8 mouse cellular contexts compared by ENCODE assay signal in the genomic region with DNA sequence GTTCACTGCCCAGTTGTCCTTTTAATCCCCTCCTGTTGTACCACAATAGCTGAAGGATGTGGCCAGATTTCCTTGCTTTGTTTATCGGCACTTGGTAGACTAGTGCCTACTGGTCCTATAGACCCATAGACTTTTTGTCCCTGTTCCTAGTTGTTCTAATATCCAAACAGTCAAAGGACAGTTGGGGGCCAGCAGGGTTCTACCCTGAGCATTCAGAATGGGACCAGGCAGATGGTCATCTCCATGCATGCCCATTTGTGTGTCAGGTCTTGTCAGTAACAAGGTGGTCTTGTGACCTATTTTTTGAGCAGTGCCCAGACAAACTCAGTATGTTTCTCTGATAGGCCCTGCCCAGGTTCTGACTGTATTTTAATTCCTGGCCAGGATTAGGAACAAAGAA. TPM values are rescaled to one million over a fixed set of nuclear protein-coding genes. Genes with fewer than 3 reads are reported as not detected.
A peak's percentile ranks its signal among the peaks of the same experiment; 100 is the strongest.
DNase-seq lines count a peak whose midpoint lies in the region; ATAC-seq and TF ChIP-seq lines count a peak whose summit lies in the region.

No protein-coding gene starts in this region.

- H3K27ac ChIP-seq in heart, embryonic 11.5 days (ENCODE audit: low read depth, low read length): peak overlapping the region; percentile 68
- H3K27ac ChIP-seq in ES-Bruce4 (ENCODE audit: insufficient read depth, low read length): no peak overlapping the region
- no peak overlapping the region for H3K27ac ChIP-seq in forebrain, embryonic 13.5 days
- peak overlapping the region; percentile 76; the same call in 1 of the 2 replicates for H3K27ac ChIP-seq in liver, embryonic 16.5 days (ENCODE audit: low read length)

- no peak for TF ChIP-seq POLR2A in ES-Bruce4 (IDR thresholded peaks at IDR 0.05; ENCODE audit: insufficient read depth, low read length)

- no peak for TF ChIP-seq EP300 in ES-Bruce4 (IDR thresholded peaks at IDR 0.05; ENCODE audit: insufficient read depth, low read depth, low read length)

- no peak for DNase-seq in heart, postnatal 4 days
- no peak for DNase-seq in B cell, adult 2 months
- DNase-seq in thymus, postnatal 14 days: no peak

- H3K4me2 ChIP-seq in heart, embryonic 11.5 days: peak overlapping the region; percentile 68
- peak overlapping the region; percentile 77 for H3K4me2 ChIP-seq in forebrain, embryonic 13.5 days
- peak overlapping the region; percentile 71 for H3K4me2 ChIP-seq in liver, embryonic 16.5 days (ENCODE audit: low read depth, low read length)

- peak overlapping the region; percentile 83 for H3K9ac ChIP-seq in heart, embryonic 11.5 days (ENCODE audit: low read depth, low read length)
- H3K9ac ChIP-seq in ES-Bruce4 (ENCODE audit: low read depth, poor library complexity, severe bottlenecking): peak overlapping the region; percentile 77
- peak overlapping the region; percentile 76 for H3K9ac ChIP-seq in forebrain, embryonic 13.5 days
- H3K9ac ChIP-seq in liver, embryonic 16.5 days (ENCODE audit: low read depth, low read length): peak overlapping the region; percentile 91

- TF ChIP-seq CTCF in ES-Bruce4 (IDR thresholded peaks at IDR 0.05; ENCODE audit: low read depth, low read length): no peak

- ATAC-seq in heart, embryonic 11.5 days (replicated peaks; ENCODE audit: insufficient number of reproducible peaks, low FRiP score, low TSS enrichment): no peak
- no peak for ATAC-seq in forebrain, embryonic 13.5 days
- ATAC-seq in liver, embryonic 16.5 days (ENCODE audit: low read depth): no peak
- no peak for ATAC-seq in megakaryocyte-erythroid progenitor cell, adult 5-6 weeks (replicated peaks; ENCODE audit: low FRiP score, low TSS enrichment, poor library complexity, severe bottlenecking)

- no peaks in the 10 kb centered on the region for H3K9me3 ChIP-seq in heart, embryonic 11.5 days (replicated peaks; ENCODE audit: control insufficient read depth, low read length)
- H3K9me3 ChIP-seq in ES-Bruce4 (replicated peaks; ENCODE audit: control insufficient read depth, insufficient read depth, low read length, poor library complexity, severe bottlenecking): no peaks in the 10 kb centered on the region
- no peaks in the 10 kb centered on the region for H3K9me3 ChIP-seq in forebrain, embryonic 13.5 days (replicated peaks)
- no peaks in the 10 kb centered on the region for H3K9me3 ChIP-seq in liver, embryonic 16.5 days (replicated peaks; ENCODE audit: control insufficient read depth, low read length)

- no peaks in the 10 kb centered on the region for H3K27me3 ChIP-seq in heart, embryonic 11.5 days (ENCODE audit: control insufficient read depth, insufficient read depth, low read length)
- no peaks in the 10 kb centered on the region for H3K27me3 ChIP-seq in ES-Bruce4 (ENCODE audit: control insufficient read depth, insufficient read depth, low read length, poor library complexity, severe bottlenecking)
- peaks cover 30% of the 10 kb centered on the region for H3K27me3 ChIP-seq in forebrain, embryonic 13.5 days
- peaks cover 37% of the 10 kb centered on the region for H3K27me3 ChIP-seq in liver, embryonic 16.5 days (ENCODE audit: control insufficient read depth, insufficient read depth, low read depth, low read length)

- H3K4me3 ChIP-seq in heart, embryonic 11.5 days (ENCODE audit: low read depth, low read length): peak overlapping the region; percentile 62
- peak overlapping the region; percentile 74 for H3K4me3 ChIP-seq in ES-Bruce4 (ENCODE audit: low read depth, low read length)
- H3K4me3 ChIP-seq in forebrain, embryonic 13.5 days: peak overlapping the region; percentile 64
- H3K4me3 ChIP-seq in liver, embryonic 16.5 days (ENCODE audit: low read depth, low read length): peak overlapping the region; percentile 78

- H3K36me3 ChIP-seq in heart, embryonic 11.5 days (ENCODE audit: control insufficient read depth, insufficient read depth, low read length): peaks cover 7% of the 10 kb centered on the region; the same call in 1 of the 2 replicates
- H3K36me3 ChIP-seq in ES-Bruce4 (ENCODE audit: control insufficient read depth, insufficient read depth, low read length, poor library complexity, severe bottlenecking): peaks cover 8% of the 10 kb centered on the region
- H3K36me3 ChIP-seq in forebrain, embryonic 13.5 days (ENCODE audit: poor library complexity, severe bottlenecking): peaks cover 35% of the 10 kb centered on the region
- peaks cover 27% of the 10 kb centered on the region for H3K36me3 ChIP-seq in liver, embryonic 16.5 days (ENCODE audit: control insufficient read depth, insufficient read depth)

- peaks cover 31% of the 10 kb centered on the region for H3K4me1 ChIP-seq in heart, embryonic 11.5 days (ENCODE audit: control insufficient read depth, insufficient read depth, low read length)
- H3K4me1 ChIP-seq in ES-Bruce4 (ENCODE audit: control insufficient read depth, insufficient read depth, low read length): peaks cover 13% of the 10 kb centered on the region
- H3K4me1 ChIP-seq in forebrain, embryonic 13.5 days: peaks cover 41% of the 10 kb centered on the region
- peaks cover 31% of the 10 kb centered on the region for H3K4me1 ChIP-seq in liver, embryonic 16.5 days (ENCODE audit: control insufficient read depth, low read depth, low read length)

- 56% methylated on average over 1 of the region's 1 CpGs for WGBS in heart, embryonic 11.5 days (ENCODE audit: insufficient replicate concordance)
- 26% methylated on average over 1 of the region's 1 CpGs for WGBS in forebrain, embryonic 13.5 days
- 33% methylated on average over 1 of the region's 1 CpGs for WGBS in liver, embryonic 16.5 days (ENCODE audit: insufficient replicate concordance)

RNA-seq across cellular contexts. Expression of gene Mpg, which starts 0.7 kb away (rescaled TPM):
- 22.0 and 22.5 TPM in 2 replicates for polyA plus RNA-seq in heart, embryonic 11.5 days (2014; fragmentation: Nextera tagmentation; extraction: Ambion mirVana)
- 10 to 100 TPM; 10.4 to 11.3 TPM for total RNA-seq in heart, postnatal 4 days (2021)
- polyA plus RNA-seq in ES-Bruce4 (2011; ENCODE audit: insufficient read depth, insufficient read length, low read depth, missing spikeins): 18.4 and 20.5 TPM in 2 replicates
- 24.9 and 30.6 TPM in 2 replicates for polyA plus RNA-seq in forebrain, embryonic 13.5 days (2015; fragmentation: Nextera tagmentation; extraction: Ambion mirVana)
- polyA plus RNA-seq in liver, embryonic 16.5 days (2015; fragmentation: Nextera tagmentation; extraction: Ambion mirVana): 18.5 and 19.6 TPM in 2 replicates
- total RNA-seq in megakaryocyte-erythroid progenitor cell, adult 5-6 weeks (2014; fragmentation: Nextera tagmentation): 11.1 and 18.5 TPM in 2 replicates
- total RNA-seq in megakaryocyte-erythroid progenitor cell, adult 5-6 weeks (2017): 8.9 and 10.8 TPM in 2 replicates

RNA-seq across cellular contexts. Expression of gene Rhbdf1, which starts 4.9 kb away (rescaled TPM):
- polyA plus RNA-seq in heart, embryonic 11.5 days (2014; fragmentation: Nextera tagmentation; extraction: Ambion mirVana): 28.2 and 30.3 TPM in 2 replicates
- 10 to 100 TPM; 31.9 to 33.0 TPM for total RNA-seq in heart, postnatal 4 days (2021)
- polyA plus RNA-seq in ES-Bruce4 (2011; ENCODE audit: insufficient read depth, insufficient read length, low read depth, missing spikeins): 26.8 and 33.3 TPM in 2 replicates
- polyA plus RNA-seq in forebrain, embryonic 13.5 days (2015; fragmentation: Nextera tagmentation; extraction: Ambion mirVana): 9.7 and 12.3 TPM in 2 replicates
- polyA plus RNA-seq in liver, embryonic 16.5 days (2015; fragmentation: Nextera tagmentation; extraction: Ambion mirVana): 5.8 and 6.5 TPM in 2 replicates
- 0.87 TPM in 1 of 2 replicates, not detected in the other for total RNA-seq in megakaryocyte-erythroid progenitor cell, adult 5-6 weeks (2014; fragmentation: Nextera tagmentation)
- 0.76 TPM in 1 of 2 replicates, not detected in the other for total RNA-seq in megakaryocyte-erythroid progenitor cell, adult 5-6 weeks (2017)

RNA-seq across cellular contexts. Expression of gene Snrnp25, which starts 21.8 kb away (rescaled TPM):
- polyA plus RNA-seq in heart, embryonic 11.5 days (2014; fragmentation: Nextera tagmentation; extraction: Ambion mirVana): 59.6 and 72.2 TPM in 2 replicates
- 10 to 100 TPM; 14.4 to 15.6 TPM for total RNA-seq in heart, postnatal 4 days (2021)
- polyA plus RNA-seq in ES-Bruce4 (2011; ENCODE audit: insufficient read depth, insufficient read length, low read depth, missing spikeins): 30.4 and 32.3 TPM in 2 replicates
- polyA plus RNA-seq in forebrain, embryonic 13.5 days (2015; fragmentation: Nextera tagmentation; extraction: Ambion mirVana): 61.3 and 64.9 TPM in 2 replicates
- polyA plus RNA-seq in liver, embryonic 16.5 days (2015; fragmentation: Nextera tagmentation; extraction: Ambion mirVana): 58.1 and 63.4 TPM in 2 replicates
- total RNA-seq in megakaryocyte-erythroid progenitor cell, adult 5-6 weeks (2014; fragmentation: Nextera tagmentation): 44.9 and 56.4 TPM in 2 replicates
- total RNA-seq in megakaryocyte-erythroid progenitor cell, adult 5-6 weeks (2017): 42.0 and 59.1 TPM in 2 replicates

RNA-seq across cellular contexts. Expression of gene Il9r, which starts 27.0 kb away (rescaled TPM):
- polyA plus RNA-seq in heart, embryonic 11.5 days (2014; fragmentation: Nextera tagmentation; extraction: Ambion mirVana): not detected in 2 replicates
- total RNA-seq in heart, postnatal 4 days (2021): under 1 TPM; 0.20 to 0.21 TPM
- polyA plus RNA-seq in ES-Bruce4 (2011; ENCODE audit: insufficient read depth, insufficient read length, low read depth, missing spikeins): not detected in 2 replicates
- not detected in 2 replicates for polyA plus RNA-seq in forebrain, embryonic 13.5 days (2015; fragmentation: Nextera tagmentation; extraction: Ambion mirVana)
- not detected in 2 replicates for polyA plus RNA-seq in liver, embryonic 16.5 days (2015; fragmentation: Nextera tagmentation; extraction: Ambion mirVana)
- not detected in 2 replicates for total RNA-seq in megakaryocyte-erythroid progenitor cell, adult 5-6 weeks (2014; fragmentation: Nextera tagmentation)
- total RNA-seq in megakaryocyte-erythroid progenitor cell, adult 5-6 weeks (2017): 0.19 TPM in 1 of 2 replicates, not detected in the other

RNA-seq across cellular contexts. Expression of gene Nprl3, which starts 40.5 kb away (rescaled TPM):
- polyA plus RNA-seq in heart, embryonic 11.5 days (2014; fragmentation: Nextera tagmentation; extraction: Ambion mirVana): 26.1 and 34.6 TPM in 2 replicates
- 10 to 100 TPM; 27.1 to 32.1 TPM for total RNA-seq in heart, postnatal 4 days (2021)
- 31.5 and 31.6 TPM in 2 replicates for polyA plus RNA-seq in ES-Bruce4 (2011; ENCODE audit: insufficient read depth, insufficient read length, low read depth, missing spikeins)
- 48.3 and 54.2 TPM in 2 replicates for polyA plus RNA-seq in forebrain, embryonic 13.5 days (2015; fragmentation: Nextera tagmentation; extraction: Ambion mirVana)
- polyA plus RNA-seq in liver, embryonic 16.5 days (2015; fragmentation: Nextera tagmentation; extraction: Ambion mirVana): 30.8 and 31.5 TPM in 2 replicates
- total RNA-seq in megakaryocyte-erythroid progenitor cell, adult 5-6 weeks (2014; fragmentation: Nextera tagmentation): 45.7 and 65.0 TPM in 2 replicates
- total RNA-seq in megakaryocyte-erythroid progenitor cell, adult 5-6 weeks (2017): 12.9 and 35.6 TPM in 2 replicates

Comparison
In these comparisons a context has a peak if more than half of its experiments do, and no peak if none do; other contexts are left out.
1. H3K27ac ChIP-seq: peak in heart, embryonic 11.5 days (single experiment) and liver, embryonic 16.5 days (single experiment); none in ES-Bruce4 (single experiment) and forebrain, embryonic 13.5 days (single experiment).
2. Peak in every context shown above with its lines, with median percentiles within 50 percentile points of each other: H3K4me2 ChIP-seq, H3K4me3 ChIP-seq and H3K9ac ChIP-seq.